Mouse (Mus musculus) CD4-positive, CD25-positive, alpha-beta regulatory T cell, adult 2 months (primary cell): ENCODE results near the gene Limk1.

Experiments
- DNase-seq: peaks from one replicate; pipeline ENCODE4 v3.0.0-alpha.2; 2012; ENCODE audit warnings: low read depth, low spot score

Limk1 gene

DNA sequence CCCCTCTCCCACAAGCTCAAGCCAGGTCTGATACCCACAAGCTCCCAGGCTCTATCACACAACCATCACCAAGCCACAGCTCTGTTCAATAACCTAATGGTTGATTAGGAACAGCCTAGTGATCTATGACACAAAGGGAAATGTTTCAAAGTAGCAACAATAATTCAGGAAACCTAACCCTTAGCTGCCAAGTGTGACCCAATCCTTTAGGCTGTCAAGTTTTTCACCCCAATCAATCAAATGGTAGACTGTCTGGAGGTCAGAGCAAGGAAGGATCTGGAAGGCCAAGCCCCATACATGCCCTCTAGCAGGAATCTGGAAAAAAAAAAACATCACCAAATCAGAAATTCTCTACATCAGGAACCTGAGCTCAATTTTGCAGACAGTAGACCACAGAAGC is 57.6 kb downstream of the Limk1 start:
- no peak for DNase-seq

DNA sequence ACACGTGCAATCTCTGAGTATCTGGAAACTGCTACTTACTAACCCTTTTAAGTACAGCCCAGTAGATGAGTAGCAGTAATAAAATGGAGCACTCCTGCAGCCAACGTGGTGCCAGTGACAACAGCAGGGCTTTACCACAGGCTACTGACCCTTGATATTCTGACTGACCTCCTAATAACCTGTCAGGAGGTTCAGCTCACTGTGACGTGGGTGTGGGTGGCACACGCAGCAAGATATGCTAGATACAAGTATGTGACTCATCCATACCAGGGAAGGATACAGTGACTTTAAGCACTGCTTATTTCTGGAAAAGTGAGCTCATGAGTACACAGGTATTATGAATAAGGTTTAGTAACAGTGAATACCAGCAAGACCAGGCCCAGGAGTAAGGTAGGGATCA is 58.9 kb downstream of the Limk1 start:
- no peak for DNase-seq

DNA sequence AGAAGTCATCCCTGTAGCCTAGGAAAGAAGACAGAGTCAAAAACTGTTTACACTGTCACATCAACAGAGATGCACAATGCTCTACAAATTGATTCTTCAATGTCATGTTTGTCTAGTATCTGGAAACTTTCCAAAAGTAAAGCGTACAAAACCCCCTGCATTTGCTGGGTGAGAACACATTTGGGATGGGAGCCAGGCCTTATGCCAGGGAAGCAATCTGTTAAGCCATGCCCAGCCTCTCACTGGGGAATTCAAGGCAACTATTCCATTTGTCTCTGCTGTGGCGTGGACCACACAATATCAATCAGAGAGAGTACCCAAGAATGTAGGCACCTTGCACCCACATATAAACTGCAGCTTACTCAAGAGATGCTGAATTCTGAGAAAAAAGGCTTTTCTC is 66.3 kb downstream of the Limk1 start:
- no peak for DNase-seq

DNA sequence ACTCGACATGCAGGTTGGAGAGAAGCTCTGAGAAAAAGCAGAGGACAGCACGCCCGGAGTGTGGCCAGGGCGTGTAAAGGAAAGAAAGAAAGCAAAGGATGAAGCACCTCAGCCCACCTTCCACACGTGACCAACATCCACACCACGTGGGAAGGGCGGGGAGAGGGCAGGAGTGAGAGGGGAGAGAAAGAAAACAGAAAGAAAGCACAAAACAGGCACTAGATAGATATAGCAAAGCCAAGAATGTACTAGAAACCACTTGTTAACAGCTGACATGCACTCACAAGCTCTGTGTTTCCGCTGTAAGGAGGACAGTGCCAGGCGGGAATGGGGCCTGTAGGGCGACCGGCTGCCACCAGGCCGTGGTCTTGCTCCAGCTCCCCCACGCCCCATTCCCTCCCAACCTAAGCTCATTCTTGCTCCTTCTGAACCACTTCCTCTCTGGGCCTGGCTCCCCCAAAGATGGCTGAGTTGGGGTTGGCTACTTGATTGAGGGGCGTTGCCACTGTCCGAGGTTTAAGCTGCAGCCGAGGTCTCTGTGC is 67.2 kb downstream of the Limk1 start:
- DNase-seq, result no peak

DNA sequence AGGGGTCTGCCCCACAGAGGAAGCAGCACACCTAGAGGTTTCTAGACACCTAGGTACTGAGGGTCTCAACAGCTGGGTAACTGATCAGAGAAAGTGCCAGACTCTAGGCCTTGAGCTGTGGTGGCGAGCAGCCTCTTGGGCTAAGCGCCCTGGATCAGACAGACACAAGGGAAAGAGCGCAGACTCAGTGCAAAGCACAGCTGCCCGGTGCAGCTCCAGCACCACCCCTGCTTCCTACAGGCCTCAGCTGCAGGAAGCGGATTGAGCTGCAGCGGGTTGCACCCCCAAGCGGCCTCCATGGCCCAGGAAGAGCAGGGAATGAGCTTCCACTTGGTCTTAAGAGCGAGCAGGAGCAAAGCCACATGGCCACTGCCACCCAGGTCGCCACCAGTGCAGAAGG is 67.9 kb downstream of the Limk1 start:
- DNase-seq, result no peak

DNA sequence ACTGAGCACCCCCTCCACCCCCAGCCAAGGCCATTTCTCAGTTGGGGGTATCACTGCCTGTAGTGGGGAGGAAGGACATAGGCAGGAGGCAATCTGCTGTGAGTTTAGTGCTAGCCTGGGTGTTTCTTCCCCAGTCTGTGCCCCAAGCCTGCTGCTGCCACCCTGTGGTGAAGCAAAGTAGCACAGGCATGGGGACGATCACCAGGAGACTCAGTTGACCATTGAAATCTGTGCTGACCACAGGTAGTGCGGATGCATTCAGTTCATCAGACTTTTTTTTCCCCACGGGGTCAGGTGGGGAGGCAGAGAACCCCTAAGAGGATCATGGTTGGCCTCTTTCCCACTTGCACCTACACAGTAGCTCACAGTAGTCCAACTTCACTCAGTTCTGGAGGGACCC is 71.3 kb downstream of the Limk1 start:
- peak; percentile 73 for DNase-seq

DNA sequence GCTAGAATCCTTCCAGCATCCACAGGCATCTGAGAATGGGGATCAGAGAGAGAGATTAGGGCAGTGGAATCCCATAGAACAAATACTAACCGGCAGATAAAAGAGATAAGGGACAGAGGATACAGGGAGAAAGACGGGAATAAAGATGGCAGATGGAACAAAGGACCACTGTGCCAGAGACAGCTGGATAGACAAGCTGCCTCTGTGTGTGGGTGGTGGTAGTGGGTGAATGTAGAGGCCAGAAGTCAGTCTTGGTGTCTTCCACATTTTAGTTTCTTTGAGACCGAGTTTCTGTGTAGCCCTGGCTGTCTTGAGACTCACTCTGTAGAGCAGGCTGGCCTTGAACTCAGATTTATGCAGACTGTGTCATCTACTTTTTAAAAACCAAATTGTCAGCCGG is 72.6 kb downstream of the Limk1 start:
- DNase-seq, result no peak

DNA sequence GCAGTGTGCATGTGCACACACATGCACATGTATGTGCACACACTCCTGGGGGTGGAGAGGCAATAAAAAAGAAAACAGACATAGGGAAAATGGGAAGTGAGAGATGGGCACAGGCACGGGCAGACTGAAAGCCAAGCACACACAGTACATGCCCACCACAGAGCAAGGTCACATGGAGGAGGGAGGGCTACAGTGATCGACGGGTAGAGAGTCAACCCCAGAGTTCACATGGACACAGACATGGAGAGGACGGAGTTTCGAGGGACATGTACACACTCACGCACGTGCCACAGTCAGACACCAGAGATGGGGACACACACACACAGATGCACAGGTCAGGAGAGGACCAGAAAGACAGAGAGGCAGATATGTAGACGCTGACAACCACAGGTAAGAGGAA is 73.0 kb downstream of the Limk1 start:
- DNase-seq, result no peak

DNA sequence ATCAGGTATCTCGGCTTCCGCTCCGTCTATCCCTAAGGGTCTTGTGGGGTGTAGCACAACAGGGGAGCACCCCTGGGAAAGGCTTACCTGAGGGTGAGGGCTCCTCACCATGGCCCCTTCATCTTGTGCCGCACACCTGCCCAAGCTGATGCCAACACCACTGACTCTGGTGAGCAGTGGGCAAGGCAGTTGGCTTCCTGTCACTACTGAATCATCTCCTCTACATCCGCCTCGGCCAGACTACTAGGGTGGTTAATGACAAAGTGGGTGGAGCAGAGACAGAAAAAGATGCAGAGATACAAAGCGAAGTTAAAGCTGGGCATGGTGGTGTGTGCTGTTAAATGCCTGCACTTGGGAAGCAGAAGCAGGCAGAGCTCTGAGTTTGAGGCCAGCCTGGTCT is 73.6 kb downstream of the Limk1 start, which contains the start of gene Lat2:
Lat2 (minus strand) TSS at position 224 of the 400 bp plus-strand sequence.
- peak; percentile 22 for DNase-seq

DNA sequence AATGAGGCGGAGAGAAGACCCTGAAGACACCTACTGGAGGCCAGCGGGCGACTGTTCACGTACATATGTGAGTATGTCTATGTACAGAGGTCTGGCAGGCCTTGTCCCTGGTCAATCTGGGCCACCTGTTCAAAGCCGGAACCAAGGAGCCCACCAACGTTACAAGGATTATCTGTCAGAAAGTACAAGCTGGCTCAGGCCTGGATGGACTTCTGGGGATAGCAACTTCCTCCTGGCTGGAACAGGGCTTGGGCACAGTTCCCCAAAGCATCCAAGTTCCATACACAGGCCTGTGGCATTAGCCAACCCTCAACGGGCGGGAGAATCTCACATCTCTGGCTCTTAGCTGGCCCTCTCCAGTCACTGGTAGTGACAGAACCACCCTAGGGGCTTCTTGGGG is 74.1 kb downstream of the Limk1 start:
- DNase-seq, result no peak

DNA sequence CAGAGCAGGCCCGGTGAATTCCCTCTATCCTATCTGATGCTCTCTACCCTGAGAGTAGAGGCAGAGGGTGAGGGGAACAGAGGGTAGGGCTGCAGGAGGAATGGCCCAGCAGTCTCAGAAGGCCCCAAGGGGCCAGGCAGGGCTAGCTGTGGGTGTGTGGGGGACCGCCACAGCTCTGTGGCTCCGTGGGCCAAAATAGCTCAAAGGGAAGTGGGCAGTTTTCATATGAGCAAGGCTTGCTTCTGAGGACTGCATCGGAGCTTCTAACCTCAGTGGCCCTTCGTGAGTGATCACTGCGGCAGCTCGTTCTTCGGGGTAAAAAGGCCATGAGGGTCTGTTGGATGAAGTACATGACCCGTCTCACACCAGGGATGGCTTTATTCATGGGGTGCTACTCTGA is 74.7 kb downstream of the Limk1 start:
- DNase-seq, result no peak

DNA sequence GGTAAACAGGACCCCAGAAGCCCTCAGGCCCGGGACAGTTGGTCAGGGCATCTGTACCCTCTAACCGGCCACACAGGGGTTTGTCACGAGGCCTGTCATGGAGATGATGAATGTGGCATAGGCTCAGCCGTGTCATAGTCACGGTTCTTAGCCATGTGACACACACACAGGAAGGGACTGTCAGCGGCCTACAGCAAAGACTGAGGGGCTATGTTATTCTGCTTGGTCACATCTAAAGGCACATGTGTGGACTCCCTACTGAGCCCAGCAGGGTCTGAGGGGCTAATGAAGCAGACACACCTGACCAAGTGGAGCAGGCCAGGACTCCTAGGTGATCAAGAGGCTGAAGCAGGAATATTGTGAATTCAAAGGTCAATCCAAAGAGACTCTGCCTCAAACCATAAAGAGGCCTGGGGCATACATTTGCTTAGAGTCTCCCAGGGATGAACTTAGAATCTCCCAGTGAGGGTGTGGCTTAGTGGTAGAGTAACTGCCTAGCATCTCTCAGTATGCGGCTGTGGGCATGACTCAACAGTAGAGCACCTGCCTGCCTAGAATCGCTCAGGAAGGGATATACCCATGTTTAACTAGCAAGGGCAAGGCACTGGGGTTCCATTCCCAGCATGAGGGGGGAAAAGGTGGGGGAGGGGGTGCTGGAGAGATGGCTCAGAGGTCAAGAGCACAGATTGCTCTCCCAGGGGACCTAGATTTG is 76.4 kb downstream of the Limk1 start:
- DNase-seq, result no peak

DNA sequence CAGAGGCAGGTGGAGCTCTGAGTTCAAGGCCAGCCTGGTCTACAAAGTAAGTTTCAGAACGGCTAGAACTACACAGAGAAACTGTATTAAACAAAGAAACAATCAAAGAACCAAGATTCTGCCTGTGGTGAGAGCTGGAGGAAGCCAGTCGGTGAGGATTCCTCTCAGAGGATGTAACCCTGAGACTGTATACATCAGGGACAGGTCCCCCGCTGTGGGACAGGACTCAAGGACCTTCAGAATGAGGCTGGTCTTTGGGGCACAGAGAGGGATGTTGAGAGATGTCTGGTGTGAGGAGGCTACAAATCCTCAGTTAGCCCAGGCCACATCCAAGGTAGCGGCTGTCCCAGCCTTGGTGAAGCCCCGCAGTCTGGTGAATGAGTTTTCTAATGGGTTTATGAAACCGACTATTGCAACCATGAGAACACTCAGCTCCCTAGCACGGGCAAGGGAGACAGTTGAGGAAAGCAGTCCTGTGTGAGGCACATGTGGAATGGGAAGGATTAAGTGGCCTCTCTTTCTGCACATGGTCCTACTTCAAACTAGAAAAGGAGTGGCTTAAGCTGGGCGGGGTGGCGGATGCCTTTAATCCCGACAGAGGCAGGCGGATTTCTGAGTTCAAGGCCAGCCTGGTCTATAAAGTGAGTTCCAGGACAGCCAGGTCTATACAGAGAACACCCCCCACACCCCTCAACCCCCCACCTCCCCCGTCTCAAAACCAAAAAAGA is 78.3 kb downstream of the Limk1 start:
- DNase-seq, result no peak

DNA sequence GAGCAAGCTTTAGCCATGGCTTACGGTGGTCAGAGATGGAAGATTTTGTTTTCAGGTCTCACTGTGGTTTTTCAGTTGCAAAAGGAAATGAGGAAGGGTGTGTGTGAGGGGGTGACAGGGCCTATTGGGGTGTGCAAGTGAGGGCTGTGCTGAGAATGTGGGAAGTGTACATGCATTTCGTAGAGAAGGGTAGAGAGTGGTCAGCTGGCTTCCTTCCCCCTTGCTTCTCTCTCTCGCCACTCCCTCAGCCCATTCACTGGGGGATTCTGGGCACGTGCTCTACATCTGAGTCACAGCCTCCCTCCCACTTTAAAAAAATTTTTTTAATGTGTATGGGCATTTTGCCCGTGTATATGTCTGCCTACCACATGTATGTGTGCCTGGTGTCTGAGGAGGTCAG is 81.3 kb downstream of the Limk1 start:
- DNase-seq, result no peak

DNA sequence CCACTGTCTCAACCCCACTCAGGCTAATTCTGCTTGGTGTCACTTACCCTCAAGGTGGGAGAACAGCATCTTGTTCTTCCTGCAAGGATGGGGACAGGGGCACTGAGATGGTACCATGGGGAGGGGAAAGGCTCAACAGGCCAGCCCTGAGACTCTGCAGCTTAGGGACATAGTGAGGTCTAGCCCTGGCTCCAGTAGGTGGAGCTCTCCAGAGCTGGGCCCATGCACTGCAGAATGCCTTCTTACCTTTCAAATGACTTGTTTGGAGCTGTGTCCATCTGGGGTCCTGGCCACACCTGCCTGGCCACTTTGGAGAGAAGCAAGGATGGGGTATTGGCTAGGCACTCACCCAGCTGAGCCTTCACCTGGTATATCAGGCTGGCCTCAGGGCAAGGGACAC is 82.1 kb downstream of the Limk1 start:
- no peak for DNase-seq
